Mouse (Mus musculus) right cerebral cortex, postnatal 36 days (tissue): Measurements from ENCODE around the gene Gm20481.
"Not testable (repeated sequence)": the region's sequence is repeated elsewhere in the genome, so short reads cannot be mapped to it uniquely, and the experiment has no call there.

ENCODE experiments used
- DNase-seq, 2 experiments: peaks; one replicate each; pipeline ENCODE4 v3.0.0; 2022; ENCODE audit warnings: low spot score in 2 of 2, mixed read lengths in 1 of 2

Gene Gm20481

GRCm38 (mm10) chr17:35003022-35003838, 33.5 kb downstream of the Gm20481 start:
- DNase-seq: no peak

- DNase-seq: no peak
Measured at GRCm38 (mm10) chr17:35004075-35004717, 34.5 kb downstream of the Gm20481 start.

- DNase-seq: no peak
Measured at GRCm38 (mm10) chr17:35005158-35005557, 35.4 kb downstream of the Gm20481 start.

- not testable (repeated sequence) for DNase-seq
Measured at GRCm38 (mm10) chr17:35005902-35006301, 36.2 kb downstream of the Gm20481 start.

GRCm38 (mm10) chr17:35007387-35007991, 37.8 kb downstream of the Gm20481 start:
- no peak for DNase-seq

DNA sequence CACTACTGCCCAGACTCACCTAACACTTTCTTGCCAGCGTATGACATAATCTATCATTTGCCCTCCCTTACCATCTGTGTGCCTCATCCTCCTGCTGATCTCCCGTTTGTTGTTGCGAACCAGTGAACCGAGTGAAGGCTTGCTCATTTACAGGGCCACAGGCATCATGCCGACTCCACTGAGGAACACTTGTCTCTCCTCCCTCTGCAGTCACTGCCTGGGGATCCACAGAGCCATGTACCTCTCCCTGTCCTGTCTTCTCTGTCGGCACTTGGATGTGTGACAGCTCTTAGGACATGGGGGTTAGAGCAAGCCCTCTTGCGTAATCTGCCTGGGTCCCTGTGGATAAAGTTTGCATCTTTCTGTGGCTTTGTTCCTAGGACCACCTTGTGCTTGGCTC, 39.9 kb downstream of the Gm20481 start:
- no peak for DNase-seq

GRCm38 (mm10) chr17:35011440-35011839, 41.7 kb downstream of the Gm20481 start:
- no peak for DNase-seq

- DNase-seq: no peak
Measured at GRCm38 (mm10) chr17:35012430-35012829, 42.7 kb downstream of the Gm20481 start.

DNA sequence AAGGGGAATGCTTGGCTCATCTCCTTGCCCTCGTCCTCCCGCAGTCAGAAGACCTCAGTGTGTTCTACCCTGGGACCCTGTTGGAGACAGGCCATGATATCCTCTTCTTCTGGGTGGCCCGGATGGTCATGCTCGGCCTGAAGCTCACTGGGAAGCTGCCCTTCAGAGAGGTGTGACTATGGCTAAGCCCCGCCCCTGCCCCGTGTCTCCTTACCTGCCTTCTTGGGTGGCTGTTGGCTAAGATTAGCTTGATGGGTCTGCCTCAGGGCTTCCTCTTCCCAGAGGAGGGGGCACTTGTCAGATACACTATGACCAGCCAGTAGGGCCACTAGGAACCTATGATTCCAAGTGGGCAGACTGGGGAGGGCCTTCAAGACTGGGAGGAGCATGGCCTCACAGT, 43.5 kb downstream of the Gm20481 start:
- no peak for DNase-seq

- DNase-seq: no peak
Measured at GRCm38 (mm10) chr17:35015296-35015695, 45.6 kb downstream of the Gm20481 start.

DNA sequence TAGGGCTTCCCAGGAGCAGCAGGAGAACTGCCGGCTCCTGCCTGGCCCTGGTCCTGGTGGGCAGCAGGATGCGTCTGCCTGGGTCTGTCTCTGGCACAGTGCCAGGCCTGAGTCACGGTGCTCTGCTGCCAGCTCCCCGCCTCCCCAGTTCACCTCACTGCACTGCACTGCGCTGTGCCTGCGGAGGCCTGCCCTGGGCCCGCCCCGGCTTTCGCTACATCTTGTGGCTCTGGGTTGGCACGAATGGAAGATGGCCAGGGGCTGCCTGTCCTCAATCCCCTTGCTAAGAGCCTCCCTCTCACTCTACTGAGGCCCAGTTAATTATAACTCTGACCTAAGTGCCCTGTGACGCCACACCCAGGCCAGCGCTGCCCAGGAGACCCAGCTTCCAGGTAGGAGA, 46.7 kb downstream of the Gm20481 start, which contains the start of gene Vwa7:
TSS of gene Vwa7 (plus strand) at position 204 of the 400 bp plus-strand sequence.
- no peak for DNase-seq

GRCm38 (mm10) chr17:35016791-35017705, 47.3 kb downstream of the Gm20481 start:
- no peak for DNase-seq

- no peak for DNase-seq
Measured at GRCm38 (mm10) chr17:35017706-35018030, 48.0 kb downstream of the Gm20481 start.

DNA sequence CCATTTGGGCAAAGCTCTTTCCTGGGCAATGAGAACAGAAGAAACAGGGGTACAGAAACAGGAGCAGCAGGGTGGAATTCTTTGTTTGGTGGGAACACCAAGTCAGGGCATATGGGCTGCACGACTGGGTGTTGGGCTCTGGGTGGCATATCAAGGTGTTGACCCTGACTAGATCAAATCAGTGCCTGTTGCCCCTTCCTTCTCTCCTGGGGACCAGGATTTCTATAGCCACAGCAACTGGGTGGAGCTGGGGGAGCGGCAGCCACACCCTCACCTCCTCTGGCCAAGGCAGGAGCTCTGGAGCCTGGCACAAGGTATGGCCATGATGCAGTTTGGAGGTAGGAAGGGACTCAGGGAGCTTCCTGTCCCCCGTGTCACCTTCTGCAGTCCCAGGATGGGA, 48.5 kb downstream of the Gm20481 start:
- no peak for DNase-seq

DNA sequence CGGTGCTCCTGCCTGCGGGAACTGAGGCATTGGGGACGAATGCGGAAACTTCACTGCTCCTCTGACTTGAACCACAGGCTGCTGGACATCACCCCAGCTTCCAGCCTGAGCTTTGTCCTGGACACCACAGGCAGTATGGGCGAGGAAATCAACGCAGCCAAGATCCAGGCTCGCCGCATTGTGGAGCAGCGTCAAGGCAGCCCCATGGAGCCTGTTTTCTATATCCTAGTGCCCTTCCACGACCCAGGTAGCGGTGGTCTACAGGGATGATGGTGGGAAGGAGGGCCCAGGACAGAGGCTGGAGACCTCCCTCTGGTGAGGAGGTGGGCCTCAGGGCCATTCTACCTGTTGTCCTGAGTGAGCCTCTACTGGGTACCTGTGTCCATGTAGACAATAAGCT, 50.2 kb downstream of the Gm20481 start:
- DNase-seq: no peak

- no peak for DNase-seq
Measured at GRCm38 (mm10) chr17:35020551-35020950, 50.8 kb downstream of the Gm20481 start.

DNA sequence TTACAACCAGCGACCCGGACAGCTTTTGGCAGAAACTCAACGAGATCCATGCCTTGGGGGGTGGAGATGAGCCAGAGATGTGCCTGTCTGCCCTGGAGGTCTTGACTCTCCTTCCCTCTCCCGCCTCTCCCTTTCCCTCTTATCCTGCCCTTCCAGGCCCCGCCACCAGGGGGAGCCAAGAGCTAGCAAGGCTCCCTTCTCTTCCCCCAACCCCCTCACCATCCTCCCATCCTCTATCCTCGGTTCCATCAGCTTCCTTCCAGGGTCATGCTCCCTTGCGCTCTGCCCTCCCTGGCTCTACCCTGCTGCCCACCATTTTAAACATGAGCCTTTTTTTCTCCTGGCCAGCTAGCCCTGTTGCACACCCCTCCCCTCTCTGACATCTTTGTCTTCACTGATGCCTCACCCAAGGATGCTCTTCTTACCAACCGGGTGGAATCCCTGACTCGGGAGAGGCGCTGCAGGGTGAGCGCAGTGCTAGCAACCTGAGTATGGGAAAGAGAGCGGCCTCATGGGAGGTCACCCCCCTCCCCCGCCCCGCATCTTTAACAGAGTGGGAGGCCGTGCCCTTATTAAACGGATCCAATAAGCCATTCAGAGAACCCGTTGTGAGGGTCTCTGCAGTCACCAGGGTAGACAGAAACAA, 51.6 kb downstream of the Gm20481 start:
- peak; percentile 60 to 67 for DNase-seq
